Mouse (Mus musculus): Measurements from ENCODE around the gene Troap. TPM values are rescaled to one million over a fixed set of nuclear protein-coding genes. Genes with fewer than 3 reads are reported as not detected.

Gene Troap
- 0.68 TPM for total RNA-seq (2023)

GRCm38 (mm10) chr15:99074019-99074599, at the start of gene Troap:
TSS of gene Troap (plus strand) at chr15:99074575.

GRCm38 (mm10) chr15:99029619-99030584, 44.5 kb upstream of the Troap start, which contains the start of gene Tuba1c:
TSS of gene Tuba1c (plus strand) at chr15:99029891.

GRCm38 (mm10) chr15:99055040-99055439, 19.3 kb upstream of the Troap start, which contains the start of gene Prph:
TSS of gene Prph (plus strand) at chr15:99055174.

GRCm38 (mm10) chr15:99087253-99088075, 13.1 kb downstream of the Troap start, which contains the start of gene C1ql4:
TSS of gene C1ql4 (minus strand) at chr15:99087817.

GRCm38 (mm10) chr15:99092870-99093269, 18.5 kb downstream of the Troap start, which contains the start of gene Dnajc22:
TSS of gene Dnajc22 (plus strand) at chr15:99093170.

GRCm38 (mm10) chr15:99125711-99126080, 51.3 kb downstream of the Troap start, which contains the start of gene Spats2:
TSS of gene Spats2 (plus strand) at chr15:99125916.

Other genes starting within 250 kb of the Troap start
- 116 TPM for gene Prkag1, start 243.1 kb upstream of the Troap start, total RNA-seq (2023)
- 279 TPM for gene Kmt2d, start 203.4 kb upstream of the Troap start, total RNA-seq (2023)
- 25.1 TPM for gene Rhebl1, start 180.0 kb upstream of the Troap start, total RNA-seq (2023)
- not detected for gene Dhh, start 176.0 kb upstream of the Troap start, total RNA-seq (2023)
- 354 TPM for gene Lmbr1l, start 156.3 kb upstream of the Troap start, total RNA-seq (2023)
- gene Tuba1b, start 140.0 kb upstream of the Troap start, total RNA-seq (2023), result 224 TPM
- not detected for gene Gm49450, start 121.0 kb upstream of the Troap start, total RNA-seq (2023)
- gene Tuba1a, start 120.9 kb upstream of the Troap start, total RNA-seq (2023), result 289 TPM
- gene Tuba1c, start 44.7 kb upstream of the Troap start, total RNA-seq (2023), result 61.4 TPM
- not detected for gene Prph, start 19.4 kb upstream of the Troap start, total RNA-seq (2023)
- not detected for gene C1ql4, start 13.2 kb downstream of the Troap start, total RNA-seq (2023)
- not detected for gene Dnajc22, start 18.6 kb downstream of the Troap start, total RNA-seq (2023)
- gene Spats2, start 51.3 kb downstream of the Troap start, total RNA-seq (2023), result not detected
- gene Kcnh3, start 150.3 kb downstream of the Troap start, total RNA-seq (2023), result 2.1 TPM
- gene Mcrs1, start 177.4 kb downstream of the Troap start, total RNA-seq (2023), result 109 TPM
- 22.4 TPM for gene Prpf40b, start 220.5 kb downstream of the Troap start, total RNA-seq (2023)
- gene Fam186b, start 221.3 kb downstream of the Troap start, total RNA-seq (2023), result 0.18 TPM

All from CD4-positive naive resting alpha-beta T cell, adult 57 days (primary cell).